Mouse (Mus musculus) erythroblast, embryonic 14.5 days (primary cell): ENCODE data around the gene Gm7029.

Experiments
- GATA1 ChIP-seq: IDR thresholded peaks from 2 replicates; pipeline ENCODE4 v1.6.1; 2012; ENCODE audit warnings: low read length, inconsistent platforms, mixed read lengths
- TAL1 ChIP-seq: IDR thresholded peaks from 3 replicates; pipeline ENCODE4 v1.6.1; 2012; ENCODE audit warnings: low read length, inconsistent platforms, mixed read lengths

GRCm38 (mm10) chr17:33916847-33917655 lies 43.4 kb downstream of the Gm7029 start:
- TF ChIP-seq GATA1 (no peak), TAL1 (no peak)
